Mouse (Mus musculus) CD4-positive, CD25-positive, alpha-beta regulatory T cell, adult 4 months (primary cell): Measurements from ENCODE around the gene Plcb4. TPM values are rescaled to one million over a fixed set of nuclear protein-coding genes. Genes with fewer than 3 reads are reported as not detected.
A peak's percentile ranks its signal among the peaks of the same experiment; 100 is the strongest.

ENCODE experiments used
- ATAC-seq: one replicate; pipeline ENCODE4 v1.8.0; 2017
- polyA plus RNA-seq, 2 experiments: library from polyadenylated mRNA; unstranded; fragments of 100-300 nt; shearing (Covaris generic); gene quantifications; one replicate each; pipeline ENCODE4 v1.2.1; 2017

Gene Plcb4
- polyA plus RNA-seq, 2 experiments from 2014 or later, result 13.8 to 16.2 TPM

DNA sequence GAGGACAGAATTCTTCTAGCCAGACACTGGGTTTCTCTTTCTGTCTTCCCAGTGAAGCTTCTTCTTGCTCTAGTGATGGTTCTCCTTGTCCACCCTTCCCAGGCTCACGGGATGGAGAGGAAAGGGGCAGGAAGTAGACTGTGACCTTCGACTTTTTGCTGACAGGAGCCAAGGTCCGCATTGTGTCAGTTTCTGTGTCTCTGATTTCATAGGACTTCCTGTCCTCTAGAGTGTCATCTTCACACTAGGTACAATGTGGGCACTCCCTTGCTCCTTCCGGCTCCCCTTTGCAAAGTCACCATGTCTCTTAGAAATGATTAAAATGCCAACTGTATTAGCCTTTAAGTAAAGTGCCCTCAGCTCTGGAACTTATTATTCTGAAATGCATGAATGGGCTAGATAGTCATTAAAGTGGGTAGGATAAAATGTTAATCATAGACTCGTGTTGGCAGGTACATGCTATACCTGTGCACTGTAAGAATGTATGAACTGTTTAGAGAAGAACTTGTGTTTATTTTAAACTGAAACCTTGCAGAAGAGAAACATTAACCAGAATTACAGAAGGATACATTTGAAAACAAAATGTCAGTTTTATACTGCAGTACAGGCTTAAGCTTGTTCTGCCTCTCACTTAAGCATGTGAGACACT, 152.8 kb downstream of the Plcb4 start:
- no peak for ATAC-seq

DNA sequence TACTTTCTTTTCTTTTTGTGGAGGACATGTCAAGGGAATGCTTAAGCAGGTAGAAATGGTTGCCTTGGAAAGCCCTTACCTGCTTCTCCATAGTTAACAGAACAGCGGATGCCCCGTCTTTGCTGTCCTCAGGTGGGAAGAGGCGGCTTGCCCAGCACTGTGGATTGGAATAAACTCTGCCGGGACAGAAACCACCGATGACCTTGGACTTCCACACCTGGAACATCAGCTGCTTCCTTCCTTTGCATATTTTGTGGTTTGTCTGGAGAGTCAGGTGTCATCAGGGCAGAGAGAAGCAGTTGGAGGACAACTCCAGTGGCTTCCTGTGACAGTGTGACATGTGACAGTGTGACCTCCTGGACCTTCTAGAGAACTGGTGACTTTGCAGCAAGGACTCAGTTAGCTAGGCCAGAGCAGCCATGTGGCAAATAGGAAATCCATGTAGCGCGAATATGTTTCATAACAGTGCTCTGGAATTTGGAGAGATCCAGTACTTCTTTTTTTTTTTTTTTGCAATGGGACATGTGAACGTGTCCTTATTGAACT, 154.0 kb downstream of the Plcb4 start:
- ATAC-seq, result no peak

DNA sequence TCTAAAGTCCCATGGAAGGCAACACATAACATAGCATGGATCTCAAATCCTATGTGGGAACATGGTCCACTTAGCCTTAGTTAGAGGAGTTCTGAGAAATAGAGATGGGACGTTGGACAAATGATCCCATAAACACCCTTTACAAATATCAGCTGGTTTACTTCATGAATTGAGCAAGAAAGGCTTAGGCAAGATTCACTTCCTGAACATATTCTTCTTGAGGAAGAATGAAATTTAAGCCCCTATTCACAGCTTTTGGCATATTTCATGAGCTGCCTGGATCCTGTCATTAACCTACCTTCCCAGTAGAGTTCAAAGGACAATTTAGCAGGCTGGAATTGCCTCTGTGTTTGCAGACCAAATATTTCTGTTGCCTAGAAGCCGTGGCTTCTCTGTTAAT, 161.9 kb downstream of the Plcb4 start:
- ATAC-seq, result no peak

DNA sequence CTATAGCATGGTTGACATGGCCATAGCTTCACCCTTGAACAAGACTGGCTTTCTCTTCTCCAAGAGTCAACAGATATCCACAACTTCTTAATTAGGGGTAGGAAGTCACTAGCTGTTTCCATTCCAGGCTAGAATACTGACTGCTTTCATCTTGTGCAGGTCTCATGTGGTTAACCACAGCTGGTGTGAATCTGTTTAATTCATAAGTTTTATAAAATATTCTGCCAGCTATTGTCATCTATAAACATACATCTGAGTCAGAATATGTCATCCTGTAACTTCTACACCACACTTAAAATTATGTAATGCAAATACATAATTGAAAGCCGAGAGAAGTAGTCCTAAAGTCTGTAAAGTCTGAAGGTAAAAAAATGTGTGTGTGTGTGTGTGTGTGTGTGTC, 164.9 kb downstream of the Plcb4 start:
- ATAC-seq, result peak; percentile 73

- no peak for ATAC-seq
These were observed 165.9 kb downstream of the Plcb4 start for GRCm38 (mm10) chr2:135824757-135825156.

DNA sequence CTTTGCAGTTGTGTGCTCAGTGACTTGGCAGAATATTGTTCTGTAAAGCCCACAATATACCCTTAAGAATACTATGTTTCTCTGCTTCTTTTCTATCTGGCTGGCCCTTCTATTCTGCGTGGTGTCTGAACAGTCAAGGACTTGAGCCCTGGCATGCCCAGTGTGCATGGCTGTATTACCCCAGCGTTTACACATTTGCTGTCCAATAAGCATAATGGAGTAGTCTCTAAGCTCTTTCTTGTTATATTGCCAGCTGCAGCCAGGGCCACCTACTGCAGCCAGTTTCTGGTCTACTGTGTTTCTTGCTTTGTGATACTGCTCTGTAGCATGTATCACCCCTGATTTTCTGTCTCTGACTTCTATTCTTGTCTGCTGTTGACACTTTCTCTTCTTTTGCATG, 166.8 kb downstream of the Plcb4 start:
- ATAC-seq, result no peak

- peak; percentile 34 for ATAC-seq
These were observed 168.0 kb downstream of the Plcb4 start for GRCm38 (mm10) chr2:135826616-135827360.

DNA sequence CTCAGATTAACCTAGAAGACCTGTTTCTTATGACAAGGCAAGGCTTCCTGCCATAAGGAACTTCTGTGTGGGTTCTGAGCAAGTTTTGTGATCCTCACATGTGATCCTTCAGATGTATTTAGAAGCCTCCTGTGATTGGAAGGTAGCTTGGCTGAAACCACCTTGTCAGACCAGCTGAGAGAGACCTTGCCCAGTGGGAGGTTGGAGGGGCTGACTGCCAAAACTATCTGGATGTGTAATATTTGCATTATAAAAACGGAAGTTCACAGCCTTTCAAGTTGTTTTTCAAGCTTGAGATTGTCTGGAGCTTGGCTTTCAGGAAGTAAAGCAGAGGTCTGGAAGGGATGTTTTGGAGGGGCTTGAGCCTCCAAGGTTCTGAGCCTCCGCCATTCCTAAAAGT, 169.6 kb downstream of the Plcb4 start:
- no peak for ATAC-seq

- ATAC-seq, result no peak
These were observed 174.9 kb downstream of the Plcb4 start for GRCm38 (mm10) chr2:135833743-135834142.

- ATAC-seq, result no peak
These were observed 175.6 kb downstream of the Plcb4 start for GRCm38 (mm10) chr2:135834435-135834834.

- no peak for ATAC-seq
These were observed 177.1 kb downstream of the Plcb4 start for GRCm38 (mm10) chr2:135835911-135836310.

DNA sequence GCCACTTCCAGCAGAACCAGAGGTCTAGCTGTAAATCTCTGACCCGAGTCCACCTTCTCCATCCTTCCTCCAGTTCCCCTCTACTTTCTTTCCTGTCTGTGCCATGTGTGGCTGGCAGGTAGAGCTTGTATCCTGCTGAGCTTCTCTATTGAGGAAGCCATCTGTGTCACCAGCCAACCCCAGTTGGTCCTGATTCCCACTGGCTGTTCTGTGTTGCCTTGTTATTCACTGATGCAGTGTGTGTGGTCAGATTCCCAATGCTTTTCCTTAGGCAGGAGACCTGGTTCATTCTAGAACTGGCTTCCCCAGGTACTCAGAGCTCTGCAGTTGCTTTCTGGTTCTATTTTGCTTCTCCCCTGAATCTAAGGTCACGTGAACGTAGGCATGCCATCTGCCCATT, 177.6 kb downstream of the Plcb4 start:
- ATAC-seq, result no peak

DNA sequence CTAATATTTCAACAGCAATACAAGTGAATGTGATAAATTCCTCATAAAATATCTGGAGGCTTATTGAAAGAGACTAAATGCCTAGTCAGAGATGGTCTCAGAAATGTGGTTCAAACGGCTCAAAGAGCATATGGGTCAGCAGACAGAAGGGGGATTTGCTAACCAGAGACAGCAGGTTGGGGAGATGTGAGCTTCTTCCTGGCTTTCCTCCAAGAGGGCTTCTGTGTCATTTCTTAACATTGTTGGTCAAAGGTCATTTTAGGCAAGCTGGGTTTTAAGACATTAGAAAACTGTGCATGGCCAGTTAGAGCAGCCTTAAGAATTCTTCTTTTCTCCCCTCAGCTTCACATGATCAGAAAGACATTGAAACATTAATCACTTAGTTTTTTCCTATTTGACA, 178.9 kb downstream of the Plcb4 start:
- ATAC-seq, result no peak

DNA sequence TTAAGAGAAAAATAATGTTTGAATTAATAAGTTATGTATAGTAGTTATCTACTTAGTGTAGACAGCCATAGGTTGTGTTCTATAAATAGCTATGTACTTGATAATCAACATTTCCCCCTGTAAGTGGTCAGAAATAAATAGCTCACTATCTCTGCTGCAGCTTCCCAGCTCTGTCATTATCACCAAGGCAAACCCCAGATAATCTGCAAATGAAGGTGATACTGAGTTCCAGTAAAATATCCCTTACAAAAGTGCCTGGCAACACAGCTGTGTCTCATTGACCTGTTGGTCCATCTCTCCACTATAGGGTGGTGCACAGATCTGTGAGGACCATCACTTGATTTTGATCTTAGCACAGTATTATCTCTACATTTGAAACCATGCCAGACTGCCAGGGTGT, 179.3 kb downstream of the Plcb4 start:
- ATAC-seq, result no peak

GRCm38 (mm10) chr2:135838651-135839286, 180.0 kb downstream of the Plcb4 start:
- ATAC-seq, result no peak

- no peak for ATAC-seq
These were observed 184.9 kb downstream of the Plcb4 start for GRCm38 (mm10) chr2:135843721-135844120.

DNA sequence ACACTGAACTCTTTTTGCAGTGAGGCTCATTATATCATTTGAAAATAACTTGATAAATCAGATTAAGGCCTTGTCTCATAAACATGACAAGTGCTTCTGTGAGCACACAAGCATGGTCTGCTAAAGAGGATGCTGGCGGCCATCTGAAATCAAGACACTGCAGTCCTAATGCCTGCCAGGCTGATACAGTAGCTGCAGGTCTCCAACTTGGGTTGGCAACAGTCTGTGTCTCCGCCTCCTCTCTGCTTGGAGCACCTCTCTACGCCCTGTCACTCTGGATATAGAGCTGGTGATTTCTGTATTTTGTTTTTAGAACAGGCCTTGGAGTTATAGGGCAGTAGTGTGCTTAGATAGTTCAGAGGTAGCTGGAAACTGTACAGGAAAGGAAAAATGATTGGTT, 188.1 kb downstream of the Plcb4 start:
- no peak for ATAC-seq

DNA sequence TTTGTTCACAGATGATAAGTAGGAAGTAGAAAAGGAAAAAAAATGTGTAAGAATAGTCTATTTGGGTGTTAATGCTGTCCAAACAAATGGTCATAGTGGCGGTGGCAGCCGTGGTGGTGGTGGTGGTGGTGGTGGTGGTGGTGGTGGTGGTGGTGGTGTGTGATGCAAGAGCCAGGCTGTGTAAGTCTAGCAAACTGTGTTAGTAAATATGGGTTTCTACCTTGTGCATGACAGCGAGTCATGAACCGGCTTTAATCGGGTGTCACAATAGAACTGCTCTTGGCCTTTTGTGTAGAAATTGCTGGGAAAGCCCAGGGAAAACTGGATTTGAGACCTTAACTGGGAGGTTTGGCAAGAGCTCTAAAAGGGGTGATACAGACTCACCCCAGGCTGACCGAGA, 188.9 kb downstream of the Plcb4 start:
- no peak for ATAC-seq

- no peak for ATAC-seq
These were observed 189.4 kb downstream of the Plcb4 start for GRCm38 (mm10) chr2:135848169-135848568.

GRCm38 (mm10) chr2:135851964-135852363, 193.2 kb downstream of the Plcb4 start:
- no peak for ATAC-seq

DNA sequence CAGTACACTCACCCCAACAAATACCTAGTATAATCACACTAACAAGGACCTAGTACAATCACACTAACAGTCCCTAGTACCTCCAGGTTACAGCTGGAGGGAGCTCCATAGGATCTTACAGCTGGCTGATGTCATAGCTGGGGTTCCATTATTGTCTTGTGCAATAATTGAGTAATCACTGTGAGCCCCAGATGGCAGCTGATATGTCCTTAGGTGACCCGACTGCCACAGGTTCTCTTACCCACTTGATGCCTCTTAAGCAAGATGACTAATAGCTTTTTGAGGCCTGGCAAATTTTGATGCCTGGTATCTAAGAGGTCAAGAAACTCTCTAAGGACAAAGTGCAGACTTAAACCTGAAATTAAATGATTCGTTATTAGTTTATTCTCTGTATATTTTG, 194.3 kb downstream of the Plcb4 start:
- ATAC-seq, result no peak

DNA sequence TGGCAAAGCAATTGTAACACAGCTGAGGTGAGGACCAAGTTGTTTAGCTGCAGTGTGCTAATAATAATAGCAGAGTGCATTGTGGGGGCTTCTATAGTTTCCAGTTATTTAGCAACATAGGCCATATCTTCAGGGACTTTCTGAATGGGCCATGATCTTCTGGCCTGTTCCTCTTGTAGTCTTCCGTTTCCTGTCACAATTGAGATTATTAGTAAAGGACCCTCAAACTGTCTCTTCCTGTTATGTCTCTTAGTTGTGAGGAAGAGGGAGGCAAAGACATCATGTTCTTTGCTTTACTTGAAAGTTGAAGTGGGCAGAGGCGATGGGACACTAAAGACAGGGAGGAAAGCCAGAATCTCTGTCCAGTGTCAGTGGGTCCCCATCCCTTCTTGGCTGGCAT, 195.2 kb downstream of the Plcb4 start:
- no peak for ATAC-seq

DNA sequence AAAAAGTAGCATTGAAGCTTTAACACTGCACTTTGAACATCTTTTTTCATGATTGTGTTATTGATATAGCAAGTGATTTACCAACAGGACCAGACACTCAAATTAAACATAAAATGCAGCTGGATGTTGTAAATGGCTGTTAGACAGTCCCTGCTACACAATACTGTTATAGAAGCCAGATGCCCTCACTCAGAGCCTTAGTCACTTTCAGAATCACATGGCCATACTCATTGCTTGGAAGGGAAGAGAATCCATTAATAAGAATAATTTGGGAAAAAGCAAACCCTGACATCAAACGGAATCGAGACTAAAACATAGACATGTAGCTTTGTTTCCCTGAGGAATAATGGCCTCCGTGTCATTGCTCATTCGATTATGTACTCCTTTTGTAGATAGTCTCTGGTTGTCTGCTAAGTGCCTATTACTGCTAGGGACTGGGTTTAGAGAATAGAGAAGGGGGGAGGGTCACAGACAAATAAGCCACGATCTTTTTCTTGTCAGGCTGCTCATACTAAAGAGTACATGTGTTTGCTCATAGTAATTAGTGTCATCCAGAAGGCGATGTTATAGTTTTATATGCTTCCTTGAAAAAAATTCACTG, 197.2 kb downstream of the Plcb4 start:
- no peak for ATAC-seq
